Mouse (Mus musculus): ENCODE measurements around the gene Ifngr2. TPM values are rescaled to one million over a fixed set of nuclear protein-coding genes. Genes with fewer than 3 reads are reported as not detected.
A peak's percentile ranks its signal among the peaks of the same experiment; 100 is the strongest.

Ifngr2 gene
- polyA plus RNA-seq, 1 experiment from 2014 or later = 57.5 TPM

- WGBS = 75% methylated on average over 3 of the region's 3 CpGs
- no peak overlapping the region for H3K4me2 ChIP-seq
These were observed 24.2 kb downstream of the Ifngr2 start for GRCm38 (mm10) chr16:91571105-91571504.

GRCm38 (mm10) chr16:91575151-91575550 lies 28.3 kb downstream of the Ifngr2 start:
- WGBS = 79% methylated on average over 13 of the region's 13 CpGs
- Histone ChIP-seq H3K36me3 (peaks cover 33% of the 10 kb centered on the region), H3K4me1 (no peaks in the 10 kb centered on the region), H3K9ac (no peak overlapping the region), H3K4me3 (no peak overlapping the region), H3K27ac (no peak overlapping the region), H3K4me2 (no peak overlapping the region), H3K27me3 (no peaks in the 10 kb centered on the region), H3K9me3 (no peaks in the 10 kb centered on the region)
- ATAC-seq (ENCODE audit: insufficient number of reproducible peaks, insufficient read depth, low FRiP score, low TSS enrichment, low read depth) = no peak

More at GRCm38 (mm10) chr16:91571105-91571504, 24.2 kb downstream of the Ifngr2 start:
- Histone ChIP-seq H3K36me3 (peaks cover 21% of the 10 kb centered on the region; the same call in 1 of the 2 replicates), H3K9ac (no peak overlapping the region), H3K9me3 (no peaks in the 10 kb centered on the region), H3K4me1 (peaks cover 7% of the 10 kb centered on the region; the same call in 1 of the 2 replicates), H3K4me3 (no peak overlapping the region), H3K27me3 (no peaks in the 10 kb centered on the region), H3K27ac (no peak overlapping the region)
- no peak for ATAC-seq (ENCODE audit: insufficient number of reproducible peaks, insufficient read depth, low FRiP score, low TSS enrichment, low read depth)

- Histone ChIP-seq H3K27ac (no peak overlapping the region), H3K27me3 (no peaks in the 10 kb centered on the region), H3K9me3 (no peaks in the 10 kb centered on the region), H3K9ac (no peak overlapping the region), H3K4me1 (no peaks in the 10 kb centered on the region), H3K36me3 (peaks cover 32% of the 10 kb centered on the region), H3K4me3 (no peak overlapping the region), H3K4me2 (no peak overlapping the region)
- 75% methylated on average over 14 of the region's 14 CpGs for WGBS
- no peak for ATAC-seq (ENCODE audit: insufficient number of reproducible peaks, insufficient read depth, low FRiP score, low TSS enrichment, low read depth)
These were observed 32.3 kb downstream of the Ifngr2 start for GRCm38 (mm10) chr16:91578980-91579720.

- WGBS = 62% methylated on average over 2 of the region's 2 CpGs
- no peaks in the 10 kb centered on the region for H3K27me3 ChIP-seq
- no peaks in the 10 kb centered on the region for H3K4me1 ChIP-seq
- H3K9ac ChIP-seq = no peak overlapping the region
- H3K4me2 ChIP-seq = no peak overlapping the region
- H3K9me3 ChIP-seq = no peaks in the 10 kb centered on the region
- no peak overlapping the region for H3K4me3 ChIP-seq
- no peak for ATAC-seq (ENCODE audit: insufficient number of reproducible peaks, insufficient read depth, low FRiP score, low TSS enrichment, low read depth)
- no peak overlapping the region for H3K27ac ChIP-seq
- H3K36me3 ChIP-seq = peaks cover 30% of the 10 kb centered on the region
These were observed 35.4 kb downstream of the Ifngr2 start for GRCm38 (mm10) chr16:91582307-91582706.

- H3K27ac ChIP-seq = no peak overlapping the region
- no peaks in the 10 kb centered on the region for H3K9me3 ChIP-seq
- no peaks in the 10 kb centered on the region; the same call in 1 of the 2 replicates for H3K4me1 ChIP-seq
- no peak overlapping the region for H3K9ac ChIP-seq
- peaks cover 26% of the 10 kb centered on the region for H3K36me3 ChIP-seq
- ATAC-seq (ENCODE audit: insufficient number of reproducible peaks, insufficient read depth, low FRiP score, low TSS enrichment, low read depth) = no peak
- WGBS = 90% methylated on average over 5 of the region's 5 CpGs
- H3K27me3 ChIP-seq = no peaks in the 10 kb centered on the region
- no peak overlapping the region for H3K4me3 ChIP-seq
- H3K4me2 ChIP-seq = no peak overlapping the region
These were observed 38.7 kb downstream of the Ifngr2 start for GRCm38 (mm10) chr16:91585617-91586016.

GRCm38 (mm10) chr16:91586244-91586643 lies 39.4 kb downstream of the Ifngr2 start:
- no peaks in the 10 kb centered on the region; the same call in 1 of the 2 replicates for H3K4me1 ChIP-seq
- H3K4me2 ChIP-seq = no peak overlapping the region
- ATAC-seq (ENCODE audit: insufficient number of reproducible peaks, insufficient read depth, low FRiP score, low TSS enrichment, low read depth) = no peak
- no peak overlapping the region for H3K4me3 ChIP-seq
- H3K27ac ChIP-seq = no peak overlapping the region
- no peak overlapping the region for H3K9ac ChIP-seq
- 89% methylated on average over 6 of the region's 6 CpGs for WGBS
- peaks cover 22% of the 10 kb centered on the region for H3K36me3 ChIP-seq
- no peaks in the 10 kb centered on the region for H3K27me3 ChIP-seq
- no peaks in the 10 kb centered on the region for H3K9me3 ChIP-seq

- H3K9ac ChIP-seq = no peak overlapping the region
These were observed 41.0 kb downstream of the Ifngr2 start for GRCm38 (mm10) chr16:91587730-91588453.

GRCm38 (mm10) chr16:91588703-91589102 lies 41.8 kb downstream of the Ifngr2 start:
- H3K36me3 ChIP-seq = peaks cover 18% of the 10 kb centered on the region
- 90% methylated on average over 3 of the region's 3 CpGs for WGBS
- peaks cover 6% of the 10 kb centered on the region for H3K4me1 ChIP-seq
- H3K9me3 ChIP-seq = no peaks in the 10 kb centered on the region
- no peak overlapping the region for H3K9ac ChIP-seq
- no peak overlapping the region for H3K4me2 ChIP-seq
- H3K27me3 ChIP-seq = no peaks in the 10 kb centered on the region
- ATAC-seq (ENCODE audit: insufficient number of reproducible peaks, insufficient read depth, low FRiP score, low TSS enrichment, low read depth) = no peak
- H3K27ac ChIP-seq = no peak overlapping the region
- H3K4me3 ChIP-seq = no peak overlapping the region

More at GRCm38 (mm10) chr16:91587730-91588453, 41.0 kb downstream of the Ifngr2 start:
- Histone ChIP-seq H3K27ac (no peak overlapping the region), H3K36me3 (peaks cover 18% of the 10 kb centered on the region), H3K9me3 (no peaks in the 10 kb centered on the region), H3K4me2 (no peak overlapping the region), H3K27me3 (no peaks in the 10 kb centered on the region), H3K4me3 (no peak overlapping the region), H3K4me1 (peaks cover 1% of the 10 kb centered on the region)
- no peak for ATAC-seq (ENCODE audit: insufficient number of reproducible peaks, insufficient read depth, low FRiP score, low TSS enrichment, low read depth)
- 56% methylated on average over 6 of the region's 6 CpGs for WGBS

- Histone ChIP-seq H3K27ac (no peak overlapping the region), H3K4me2 (no peak overlapping the region), H3K9me3 (no peaks in the 10 kb centered on the region), H3K27me3 (no peaks in the 10 kb centered on the region), H3K4me3 (no peak overlapping the region), H3K9ac (no peak overlapping the region), H3K4me1 (peaks cover 24% of the 10 kb centered on the region), H3K36me3 (no peaks in the 10 kb centered on the region)
- 69% methylated on average over 8 of the region's 8 CpGs for WGBS
- no peak for ATAC-seq (ENCODE audit: insufficient number of reproducible peaks, insufficient read depth, low FRiP score, low TSS enrichment, low read depth)
These were observed 45.3 kb downstream of the Ifngr2 start for GRCm38 (mm10) chr16:91592162-91592561.

- Histone ChIP-seq H3K27me3 (no peaks in the 10 kb centered on the region), H3K4me3 (no peak overlapping the region), H3K4me1 (peaks cover 24% of the 10 kb centered on the region), H3K36me3 (no peaks in the 10 kb centered on the region), H3K27ac (no peak overlapping the region), H3K9ac (no peak overlapping the region), H3K4me2 (no peak overlapping the region), H3K9me3 (no peaks in the 10 kb centered on the region)
- ATAC-seq (ENCODE audit: insufficient number of reproducible peaks, insufficient read depth, low FRiP score, low TSS enrichment, low read depth) = no peak
- WGBS = 44% methylated on average over 3 of the region's 3 CpGs
These were observed 46.4 kb downstream of the Ifngr2 start for GRCm38 (mm10) chr16:91593262-91593661.

- Histone ChIP-seq H3K27me3 (peaks cover 7% of the 10 kb centered on the region; the same call in 1 of the 2 replicates), H3K4me2 (no peak overlapping the region), H3K27ac (no peak overlapping the region), H3K9me3 (no peaks in the 10 kb centered on the region), H3K36me3 (no peaks in the 10 kb centered on the region), H3K9ac (no peak overlapping the region), H3K4me1 (peaks cover 24% of the 10 kb centered on the region), H3K4me3 (no peak overlapping the region)
- ATAC-seq (ENCODE audit: insufficient number of reproducible peaks, insufficient read depth, low FRiP score, low TSS enrichment, low read depth) = no peak
- 66% methylated on average over 6 of the region's 6 CpGs for WGBS
These were observed 48.2 kb downstream of the Ifngr2 start for GRCm38 (mm10) chr16:91595076-91595475.

- Histone ChIP-seq H3K27me3 (peaks cover 7% of the 10 kb centered on the region; the same call in 1 of the 2 replicates), H3K27ac (no peak overlapping the region), H3K4me2 (peak overlapping the region; percentile 85), H3K9ac (peak overlapping the region; percentile 78), H3K4me3 (peak overlapping the region; percentile 81), H3K36me3 (no peaks in the 10 kb centered on the region), H3K4me1 (peaks cover 24% of the 10 kb centered on the region), H3K9me3 (no peaks in the 10 kb centered on the region)
- ATAC-seq (ENCODE audit: insufficient number of reproducible peaks, insufficient read depth, low FRiP score, low TSS enrichment, low read depth) = no peak
- 16% methylated on average over 9 of the region's 9 CpGs for WGBS
These were observed 49.5 kb downstream of the Ifngr2 start for GRCm38 (mm10) chr16:91596397-91596778.

All from embryonic facial prominence, embryonic 13.5 days (tissue).